Mouse (Mus musculus) hindbrain, embryonic 12.5 days (tissue): Measurements from ENCODE around the gene Phc1. TPM values are rescaled to one million over a fixed set of nuclear protein-coding genes. Genes with fewer than 3 reads are reported as not detected.
A peak's percentile ranks its signal among the peaks of the same experiment; 100 is the strongest.

Experiments used
- ATAC-seq: fragments of 200-750 bp; cut with Nextera tagmentation; 2 replicates; pipeline ENCODE4 v1.8.0; 2017; ENCODE audit warnings: moderate TSS enrichment; ENCODE audit not compliant: low FRiP score
- H3K27ac ChIP-seq: fragments of 300-500 bp; sonication (generic); 2 replicates; pipeline ENCODE4 v1.5.1; 2016; ENCODE audit warnings: mild to moderate bottlenecking
- H3K27me3 ChIP-seq: fragments of 300-500 bp; sonication (generic); 2 replicates; pipeline ENCODE4 v1.6.1; 2016; ENCODE audit warnings: mild to moderate bottlenecking
- H3K36me3 ChIP-seq: fragments of 300-500 bp; sonication (generic); 2 replicates; pipeline ENCODE4 v1.6.1; 2016; ENCODE audit warnings: mild to moderate bottlenecking
- H3K4me1 ChIP-seq: fragments of 300-500 bp; sonication (generic); 2 replicates; pipeline ENCODE4 v1.6.1; 2016
- H3K4me2 ChIP-seq: fragments of 300-500 bp; sonication (generic); replicated peaks from 2 replicates; pipeline ENCODE4 v1.6.1; 2016; ENCODE audit warnings: mild to moderate bottlenecking
- H3K4me3 ChIP-seq: fragments of 300-500 bp; sonication (generic); 2 replicates; pipeline ENCODE4 v1.5.1; 2016; ENCODE audit warnings: mild to moderate bottlenecking
- H3K9ac ChIP-seq: fragments of 300-500 bp; sonication (generic); 2 replicates; pipeline ENCODE4 v1.6.1; 2016; ENCODE audit warnings: mild to moderate bottlenecking, moderate library complexity
- H3K9me3 ChIP-seq: fragments of 300-500 bp; sonication (generic); replicated peaks from 2 replicates; pipeline ENCODE4 v1.6.1; 2016; ENCODE audit warnings: mild to moderate bottlenecking
- WGBS: fragments of 180-500 bp; shearing (Covaris S2); methylation state at CpG from one replicate; pipeline ENCODE4 v1.1.7; 2016; 5-methylcytosine and 5-hydroxymethylcytosine counted together
- polyA plus RNA-seq: library from polyadenylated mRNA; unstranded; fragments of >200 nt; fragmentation: Nextera tagmentation; extraction: Ambion mirVana; gene quantifications from 2 replicates; pipeline ENCODE4 v1.2.1, GENCODE M21; 2016

Gene Phc1
- polyA plus RNA-seq, 1 experiment from 2014 or later, result 34.9 TPM

GRCm38 (mm10) chr6:122334786-122335340, 5.5 kb downstream of the Phc1 start:
- ATAC-seq, result no peak
- no peak overlapping the region for H3K27ac ChIP-seq
- H3K4me3 ChIP-seq, result no peak overlapping the region
- peaks cover 15% of the 10 kb centered on the region for H3K4me1 ChIP-seq
- H3K4me2 ChIP-seq, result no peak overlapping the region
- no peaks in the 10 kb centered on the region for H3K27me3 ChIP-seq
- peaks cover 53% of the 10 kb centered on the region for H3K36me3 ChIP-seq
- H3K9me3 ChIP-seq, result no peaks in the 10 kb centered on the region
- 82% methylated on average over 7 of the region's 7 CpGs for WGBS
- H3K9ac ChIP-seq, result no peak overlapping the region

GRCm38 (mm10) chr6:122333081-122333612, 7.2 kb downstream of the Phc1 start:
- no peak for ATAC-seq
- Histone ChIP-seq H3K4me3 (no peak overlapping the region), H3K36me3 (peaks cover 67% of the 10 kb centered on the region), H3K4me1 (peaks cover 8% of the 10 kb centered on the region), H3K27me3 (no peaks in the 10 kb centered on the region), H3K9ac (no peak overlapping the region), H3K27ac (no peak overlapping the region), H3K9me3 (no peaks in the 10 kb centered on the region), H3K4me2 (no peak overlapping the region)
- 91% methylated on average over 13 of the region's 13 CpGs for WGBS

- 86% methylated on average over 6 of the region's 6 CpGs for WGBS
Observed at GRCm38 (mm10) chr6:122325361-122325975, 14.9 kb downstream of the Phc1 start.

GRCm38 (mm10) chr6:122318726-122319125, 21.6 kb downstream of the Phc1 start:
- Histone ChIP-seq H3K9ac (no peak overlapping the region), H3K27me3 (no peaks in the 10 kb centered on the region), H3K4me1 (no peaks in the 10 kb centered on the region), H3K27ac (no peak overlapping the region), H3K4me3 (no peak overlapping the region), H3K4me2 (no peak overlapping the region), H3K36me3 (peaks cover 97% of the 10 kb centered on the region), H3K9me3 (no peaks in the 10 kb centered on the region)
- ATAC-seq, result no peak
- WGBS, result 100% methylated on average over 1 of the region's 1 CpGs

More at GRCm38 (mm10) chr6:122325361-122325975, 14.9 kb downstream of the Phc1 start:
- H3K4me2 ChIP-seq, result no peak overlapping the region
- H3K27me3 ChIP-seq, result no peaks in the 10 kb centered on the region
- peaks cover 66% of the 10 kb centered on the region for H3K36me3 ChIP-seq
- no peak overlapping the region for H3K27ac ChIP-seq
- no peaks in the 10 kb centered on the region for H3K9me3 ChIP-seq
- no peak for ATAC-seq
- H3K9ac ChIP-seq, result no peak overlapping the region
- H3K4me3 ChIP-seq, result no peak overlapping the region
- H3K4me1 ChIP-seq, result no peaks in the 10 kb centered on the region

GRCm38 (mm10) chr6:122310187-122310820, 30.1 kb downstream of the Phc1 start:
- H3K27me3 ChIP-seq, result no peaks in the 10 kb centered on the region
- no peak overlapping the region; the same call in 1 of the 2 replicates for H3K9ac ChIP-seq
- peak overlapping the region; percentile 74 for H3K4me2 ChIP-seq
- WGBS, result 77% methylated on average over 5 of the region's 5 CpGs
- no peak for ATAC-seq
- no peaks in the 10 kb centered on the region for H3K9me3 ChIP-seq
- H3K36me3 ChIP-seq, result peaks cover 29% of the 10 kb centered on the region
- H3K4me3 ChIP-seq, result 0 out of 2 replicates have a peak overlapping the region, but pooled peaks have one; percentile 65
- H3K27ac ChIP-seq, result no peak overlapping the region
- H3K4me1 ChIP-seq, result peaks cover 23% of the 10 kb centered on the region

- Histone ChIP-seq H3K27ac (no peak overlapping the region), H3K36me3 (peaks cover 21% of the 10 kb centered on the region), H3K9ac (peak overlapping the region; percentile 75), H3K9me3 (no peaks in the 10 kb centered on the region), H3K4me3 (peak overlapping the region; percentile 65), H3K4me1 (peaks cover 23% of the 10 kb centered on the region), H3K4me2 (peak overlapping the region; percentile 74), H3K27me3 (no peaks in the 10 kb centered on the region)
- 13% methylated on average over 11 of the region's 11 CpGs for WGBS
- no peak for ATAC-seq
Observed at GRCm38 (mm10) chr6:122309446-122309960, 30.9 kb downstream of the Phc1 start.

- H3K27me3 ChIP-seq, result no peaks in the 10 kb centered on the region
- H3K27ac ChIP-seq, result peak within 1 kb of the TSS; percentile 58
- peak within 1 kb of the TSS; percentile 75 for H3K9ac ChIP-seq
- ATAC-seq, result peak; percentile 99
- peak within 1 kb of the TSS; percentile 65 for H3K4me3 ChIP-seq
- H3K9me3 ChIP-seq, result no peaks in the 10 kb centered on the region
- peaks cover 14% of the 10 kb centered on the region for H3K36me3 ChIP-seq
- H3K4me1 ChIP-seq, result peaks cover 23% of the 10 kb centered on the region
- peak within 1 kb of the TSS; percentile 74 for H3K4me2 ChIP-seq
- under 1% methylated on average over 49 of the region's 49 CpGs for whole genome bisulfite sequencing
Observed at GRCm38 (mm10) chr6:122308505-122309393, 31.6 kb downstream of the Phc1 start, which contains the start of gene M6pr. Gene M6pr (plus strand): TSS chr6:122308720.

- H3K27ac ChIP-seq, result no peak overlapping the region
- no peak overlapping the region for H3K4me2 ChIP-seq
- H3K9me3 ChIP-seq, result no peaks in the 10 kb centered on the region
- H3K27me3 ChIP-seq, result no peaks in the 10 kb centered on the region
- 69% methylated on average over 6 of the region's 6 CpGs for WGBS
- H3K36me3 ChIP-seq, result peaks cover 7% of the 10 kb centered on the region
- H3K4me3 ChIP-seq, result peak overlapping the region; percentile 65; the same call in 1 of the 2 replicates
- peaks cover 23% of the 10 kb centered on the region for H3K4me1 ChIP-seq
- ATAC-seq, result peak; percentile 46
- H3K9ac ChIP-seq, result no peak overlapping the region
Observed at GRCm38 (mm10) chr6:122308136-122308504, 32.2 kb downstream of the Phc1 start.

GRCm38 (mm10) chr6:122306707-122307106, 33.7 kb downstream of the Phc1 start:
- Histone ChIP-seq H3K4me1 (peaks cover 23% of the 10 kb centered on the region), H3K27me3 (no peaks in the 10 kb centered on the region), H3K36me3 (0 out of 2 replicates have a peak, but pooled peaks cover under 1% of the 10 kb centered on the region), H3K4me2 (no peak overlapping the region), H3K4me3 (no peak overlapping the region), H3K27ac (no peak overlapping the region), H3K9ac (no peak overlapping the region), H3K9me3 (no peaks in the 10 kb centered on the region)
- ATAC-seq, result no peak
- WGBS, result 87% methylated on average over 4 of the region's 4 CpGs

GRCm38 (mm10) chr6:122304790-122305555, 35.4 kb downstream of the Phc1 start:
- Histone ChIP-seq H3K27ac (no peak overlapping the region), H3K27me3 (no peaks in the 10 kb centered on the region), H3K4me1 (peaks cover 11% of the 10 kb centered on the region), H3K36me3 (no peaks in the 10 kb centered on the region), H3K4me2 (no peak overlapping the region), H3K9ac (no peak overlapping the region), H3K4me3 (no peak overlapping the region), H3K9me3 (no peaks in the 10 kb centered on the region)
- no peak for ATAC-seq
- WGBS, result 80% methylated on average over 12 of the region's 12 CpGs

GRCm38 (mm10) chr6:122304355-122304754, 36.0 kb downstream of the Phc1 start:
- Histone ChIP-seq H3K9ac (no peak overlapping the region), H3K9me3 (no peaks in the 10 kb centered on the region), H3K4me1 (peaks cover 5% of the 10 kb centered on the region), H3K4me2 (no peak overlapping the region), H3K4me3 (no peak overlapping the region), H3K36me3 (no peaks in the 10 kb centered on the region), H3K27ac (no peak overlapping the region), H3K27me3 (no peaks in the 10 kb centered on the region)
- WGBS, result 32% methylated on average over 6 of the region's 6 CpGs
- ATAC-seq, result no peak
